Mouse (Mus musculus) cerebellum, adult 2 months (tissue): ENCODE measurements at regions not wholly inside any gene's neighbourhood (a gene's known extent, or its start where the extent isn't known, plus 50 kb on each side); places are given as distances from the start of the nearest gene placed in this dataset.

Source experiments
- CTCF ChIP-seq: fragments of 200-500 bp; IDR thresholded peaks from 2 replicates; pipeline ENCODE4 v1.5.1; 2011; ENCODE audit warnings: low read depth, mild to moderate bottlenecking, control low read depth, low read length, moderate library complexity, borderline replicate concordance; ENCODE audit not compliant: insufficient read depth
- POLR2A ChIP-seq: fragments of 200-500 bp; IDR thresholded peaks from 2 replicates; pipeline ENCODE4 v1.6.1; 2011; ENCODE audit warnings: low read length, control low read depth, borderline replicate concordance; ENCODE audit not compliant: insufficient read depth

- TF ChIP-seq POLR2A (no peak), CTCF (no peak)
Measured at GRCm38 (mm10) chr9:84936291-84937055, 376.1 kb upstream of the Gm11114 start.
